Mouse (Mus musculus): ENCODE results near the gene Lpin2.
A peak's percentile ranks its signal among the peaks of the same experiment; 100 is the strongest.

The Lpin2 gene

DNA sequence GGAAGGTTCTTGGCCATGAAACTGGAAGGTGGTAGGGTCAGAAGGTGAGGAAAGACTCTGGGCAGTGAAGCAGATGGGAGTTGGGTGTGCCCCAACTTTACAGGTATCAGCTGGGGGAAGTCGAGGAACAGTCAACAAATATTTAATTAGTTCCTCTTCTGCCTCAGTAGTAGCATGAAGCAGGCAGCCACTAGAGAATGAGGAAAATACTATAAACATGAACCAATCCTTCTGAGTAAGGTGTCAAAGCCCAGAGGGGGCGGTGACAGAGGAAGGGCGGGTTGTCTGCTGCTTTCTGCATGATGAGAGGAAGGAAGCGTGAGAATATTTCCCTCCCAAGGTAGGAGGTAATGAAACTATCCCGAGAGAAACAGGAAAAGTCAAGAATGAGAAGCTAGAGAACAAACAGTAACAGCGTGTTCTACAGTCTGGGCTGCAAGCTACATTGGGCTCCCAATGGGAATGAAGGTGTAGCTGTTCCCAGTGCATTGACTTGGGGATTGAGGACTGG is at the start of gene Lpin2:
Lpin2 (plus strand) TSS at position 350 of the 511 bp plus-strand sequence.
- DNase-seq (ENCODE audit: low spot score), result no peak

DNA sequence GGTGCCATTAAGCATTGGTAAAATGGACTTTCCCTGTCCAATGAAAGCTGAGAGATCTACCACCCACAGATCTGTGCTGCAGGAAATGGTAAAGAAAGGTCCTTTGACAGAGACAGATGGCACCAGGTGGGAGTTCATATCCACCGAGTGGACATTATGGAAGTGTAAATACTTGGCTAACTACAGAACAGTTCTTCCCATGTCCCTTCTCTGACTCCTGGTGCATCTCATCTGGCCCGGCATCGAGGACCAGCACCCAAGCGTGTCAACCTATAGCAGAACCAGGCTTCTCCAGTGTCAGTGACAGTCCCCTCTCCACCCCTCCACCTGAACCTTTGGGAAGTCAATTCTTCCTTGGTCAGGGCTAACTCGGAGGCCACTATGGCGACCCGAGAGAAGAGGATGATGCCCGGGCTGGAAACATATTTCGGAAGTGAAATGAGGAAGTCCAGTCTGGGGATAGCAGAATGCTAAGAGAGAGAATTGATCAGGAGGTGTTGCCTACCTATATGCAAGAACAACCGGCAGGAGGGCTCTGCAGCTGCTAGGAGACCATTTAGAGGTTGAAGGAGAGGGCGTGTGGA is 49.4 kb upstream of the Lpin2 start:
- DNase-seq (ENCODE audit: low spot score), result no peak

DNA sequence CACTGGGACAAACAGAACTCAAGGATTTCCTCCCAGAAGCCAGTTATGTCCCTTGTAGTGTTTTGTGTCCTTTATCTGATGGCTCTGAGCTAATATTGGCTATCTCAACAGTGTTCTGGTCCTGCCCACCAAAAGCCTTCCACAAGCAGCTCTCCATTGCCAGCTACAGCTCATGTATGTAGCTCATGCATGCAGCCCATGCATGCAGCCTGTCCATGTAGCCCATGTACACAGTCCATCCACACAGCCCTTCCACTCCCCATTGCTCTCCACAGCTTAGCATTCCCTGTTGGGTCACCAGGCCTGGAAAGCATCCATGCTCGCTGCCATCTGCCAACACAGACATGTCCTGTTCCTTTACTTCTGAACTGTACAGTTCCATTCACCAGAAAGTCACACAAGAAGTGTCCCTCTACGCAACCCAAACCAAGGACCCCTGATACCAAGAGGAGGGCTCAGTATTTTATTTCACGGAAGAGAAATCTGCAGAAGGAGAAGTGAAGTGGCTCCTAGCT is 47.9 kb upstream of the Lpin2 start:
- DNase-seq (ENCODE audit: low spot score), result no peak

DNA sequence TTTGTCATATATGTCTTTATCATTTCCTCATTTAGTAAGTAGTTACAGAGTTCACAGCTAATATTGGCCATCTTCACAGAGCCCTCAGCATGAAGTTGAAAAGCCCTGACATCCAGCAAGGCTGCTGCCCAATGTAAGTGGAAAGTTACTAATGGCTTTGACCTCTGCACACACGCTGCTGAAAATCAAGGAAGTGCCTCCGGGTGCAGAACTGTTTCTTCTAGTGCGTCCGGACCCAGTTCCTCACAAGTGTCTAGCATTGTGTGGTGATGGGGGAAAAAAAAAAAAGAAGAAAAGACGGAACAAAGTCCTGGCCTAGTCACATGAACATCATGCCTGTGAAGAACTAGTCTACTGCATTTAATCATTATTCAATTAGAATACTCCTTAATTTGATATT is 47.3 kb upstream of the Lpin2 start:
- DNase-seq (ENCODE audit: low spot score), result no peak

DNA sequence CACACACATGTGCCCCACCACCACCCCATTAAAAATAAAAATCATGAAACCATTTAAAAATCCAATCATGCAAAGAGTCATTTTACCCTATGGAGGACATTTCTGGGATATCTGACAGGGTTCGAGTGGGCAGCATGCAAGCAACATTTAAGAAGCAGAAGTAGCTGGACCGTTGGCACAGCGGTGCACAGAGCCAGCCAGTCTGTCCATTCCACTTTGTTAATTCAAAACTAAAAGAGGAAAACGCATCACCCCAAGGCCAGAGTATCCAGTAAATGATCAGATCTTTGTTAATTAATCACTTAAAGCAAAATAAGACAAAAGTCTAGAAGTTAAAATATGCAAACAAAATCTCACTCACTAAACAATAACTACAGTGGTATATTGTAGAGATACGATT is 46.5 kb upstream of the Lpin2 start:
- no peak for DNase-seq (ENCODE audit: low spot score)

DNA sequence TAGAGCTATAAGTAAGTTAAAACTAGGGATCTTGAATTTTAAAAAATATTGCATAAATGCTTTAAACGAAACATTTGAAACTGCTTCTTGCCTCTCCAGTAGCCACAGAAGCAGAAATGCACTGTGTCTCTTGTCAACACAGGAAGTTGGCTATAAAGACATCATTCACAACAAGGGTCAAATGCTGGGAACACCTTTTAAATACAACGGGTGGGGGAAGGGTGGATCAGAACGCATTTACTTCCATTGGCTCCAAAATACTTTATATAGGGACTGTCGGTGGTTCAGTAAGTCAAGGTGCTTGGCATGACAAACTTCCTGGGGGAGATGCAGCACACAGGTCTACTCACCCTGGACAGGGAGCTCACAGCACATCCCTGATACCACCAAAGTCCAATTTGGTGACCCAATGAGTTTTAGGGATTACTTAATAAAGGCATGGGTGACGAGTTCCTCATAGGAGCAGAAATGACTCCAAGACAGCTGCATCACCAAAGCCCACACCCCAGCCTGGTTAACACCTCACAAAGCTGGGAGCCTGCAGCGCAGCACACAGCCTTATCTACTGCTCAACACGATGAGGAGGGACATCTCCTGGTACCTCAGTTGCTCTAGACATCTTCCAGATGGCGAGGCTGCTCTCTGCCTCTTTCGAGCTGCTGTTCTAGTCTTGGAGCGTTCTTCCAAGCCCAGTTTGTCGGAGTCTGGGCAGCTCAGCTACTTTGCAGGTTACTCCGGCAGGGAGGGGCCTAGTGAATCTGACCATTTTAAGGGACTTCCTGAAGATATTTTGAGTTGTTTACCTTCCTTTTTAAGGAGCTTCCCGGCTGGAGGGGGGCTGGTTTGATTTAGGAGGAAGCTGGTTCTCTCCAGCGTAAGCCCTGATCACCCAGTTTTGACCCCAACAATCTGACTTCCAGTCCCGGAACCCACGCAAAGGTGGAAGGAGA is 45.7 kb upstream of the Lpin2 start:
- no peak for DNase-seq (ENCODE audit: low spot score)

DNA sequence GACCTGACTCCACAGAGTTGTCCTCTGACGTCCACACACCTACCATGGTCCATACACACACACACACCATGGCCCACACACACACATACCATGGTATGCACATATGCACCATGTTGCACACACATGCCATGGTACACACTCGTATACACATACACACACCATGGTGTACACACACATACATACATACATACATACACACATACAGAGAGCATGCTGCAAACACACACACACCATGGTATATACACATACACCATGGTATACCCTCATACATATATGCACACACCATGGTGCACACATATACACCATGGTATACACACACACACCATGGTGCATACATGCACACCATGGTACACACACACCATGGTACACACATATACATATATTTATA is 45.0 kb upstream of the Lpin2 start:
- no peak for DNase-seq (ENCODE audit: low spot score)

DNA sequence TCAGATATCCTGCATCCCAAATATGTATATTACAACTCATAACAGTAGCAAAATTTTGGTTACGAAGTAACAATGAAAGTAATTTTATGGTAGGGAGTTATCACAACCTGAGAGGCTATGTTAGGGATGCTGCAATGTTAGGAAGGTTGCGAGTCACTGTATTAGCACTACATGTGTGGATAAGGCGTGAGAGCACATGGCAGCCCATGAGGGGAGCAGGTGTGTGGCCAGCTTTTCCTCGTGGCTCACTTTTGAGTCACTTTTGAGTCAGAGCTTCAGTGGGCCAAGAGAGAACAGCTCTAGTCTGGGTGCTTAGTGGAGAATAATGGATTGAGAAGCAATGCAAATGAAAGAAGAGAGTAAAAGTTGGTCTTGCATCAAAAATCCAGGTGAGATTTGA is 40.3 kb upstream of the Lpin2 start:
- no peak for DNase-seq (ENCODE audit: low spot score)

DNA sequence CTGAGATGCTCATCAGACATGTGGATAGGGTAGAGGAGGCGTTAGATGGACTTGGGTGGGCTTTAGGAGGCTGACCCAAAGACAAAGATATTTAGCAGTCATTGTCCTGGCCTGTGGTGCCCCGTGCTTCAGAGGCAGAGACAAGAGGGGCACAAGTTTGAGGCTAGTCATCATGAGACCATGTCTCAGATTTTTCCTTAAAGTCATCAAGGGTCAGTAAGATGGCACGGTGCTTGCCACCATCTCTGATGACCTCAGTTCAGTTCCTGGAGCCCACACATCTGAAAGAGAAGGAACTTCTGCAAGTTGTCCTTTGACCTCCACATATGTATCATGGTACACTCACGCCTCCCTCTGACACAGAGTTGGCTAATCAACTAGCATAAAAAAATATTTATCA is 39.2 kb upstream of the Lpin2 start:
- no peak for DNase-seq (ENCODE audit: low spot score)

DNA sequence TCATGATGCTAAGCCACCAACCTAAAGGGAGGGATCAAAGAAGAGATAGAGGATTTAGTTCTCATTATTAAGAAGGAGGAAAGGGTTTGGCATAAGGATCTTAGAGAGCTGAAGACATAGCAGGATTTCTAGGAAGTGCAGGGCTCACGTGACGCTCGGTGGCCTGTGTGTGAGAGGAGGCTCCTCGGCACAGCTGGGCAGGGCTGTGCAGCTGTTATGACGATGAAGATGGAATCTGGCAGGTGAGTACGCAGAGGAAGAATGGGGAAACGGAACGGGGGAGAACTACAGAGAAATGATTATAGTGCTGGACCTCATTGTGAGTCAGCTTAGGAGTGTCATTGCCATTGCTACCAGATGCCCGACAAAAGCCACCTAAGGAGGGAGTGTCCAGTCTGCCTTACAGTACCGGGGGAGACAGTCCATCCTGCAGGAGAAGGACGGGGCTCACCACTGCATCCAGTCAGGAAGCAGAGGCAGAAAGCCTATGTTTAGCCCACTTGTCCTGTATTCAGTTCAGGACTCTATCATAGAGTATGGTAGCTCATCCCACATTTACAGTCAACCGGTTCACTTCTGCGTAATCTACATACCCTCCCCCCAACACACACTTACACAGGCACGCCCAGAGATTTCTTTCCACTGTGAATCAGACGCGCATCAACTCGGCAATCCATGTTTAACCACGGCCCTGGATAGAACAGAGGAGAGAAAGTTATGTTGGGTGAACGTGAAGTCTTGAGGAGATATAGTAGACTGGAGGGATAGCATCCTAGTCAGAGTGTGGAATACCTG is 37.8 kb upstream of the Lpin2 start:
- DNase-seq (ENCODE audit: low spot score), result no peak

DNA sequence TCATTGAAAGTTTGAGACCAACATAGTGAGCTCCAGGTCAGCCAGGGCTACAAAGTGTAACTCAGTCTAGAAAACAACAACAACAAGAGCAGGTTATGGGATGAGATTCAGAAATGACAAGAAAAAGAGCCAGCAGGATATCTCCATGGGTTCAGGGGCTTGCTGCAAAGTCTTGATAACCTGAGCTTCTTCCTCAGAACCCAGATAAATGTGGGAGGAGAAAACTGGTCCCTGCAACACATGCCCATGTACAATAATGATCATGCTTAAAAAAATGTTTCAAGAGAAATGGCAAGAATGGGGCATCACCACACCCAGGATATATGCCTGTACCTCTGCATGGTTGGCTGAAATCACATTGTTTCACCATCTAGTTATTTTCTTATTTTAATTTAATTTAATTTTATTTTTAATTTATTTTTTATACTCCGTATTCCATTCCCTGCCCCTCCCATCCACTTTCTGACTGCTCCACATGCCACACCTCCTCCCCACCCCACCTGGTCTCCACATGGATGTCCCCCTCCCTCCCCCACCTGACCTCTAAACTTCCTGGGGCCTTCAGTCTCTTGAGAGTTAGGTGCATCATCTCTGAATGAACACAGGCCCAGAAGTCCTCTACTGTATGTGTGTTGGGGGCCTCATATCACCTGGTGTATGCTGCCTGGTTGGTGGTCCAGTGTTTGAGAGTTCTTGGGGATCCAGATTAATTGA is 37.0 kb upstream of the Lpin2 start:
- no peak for DNase-seq (ENCODE audit: low spot score)

DNA sequence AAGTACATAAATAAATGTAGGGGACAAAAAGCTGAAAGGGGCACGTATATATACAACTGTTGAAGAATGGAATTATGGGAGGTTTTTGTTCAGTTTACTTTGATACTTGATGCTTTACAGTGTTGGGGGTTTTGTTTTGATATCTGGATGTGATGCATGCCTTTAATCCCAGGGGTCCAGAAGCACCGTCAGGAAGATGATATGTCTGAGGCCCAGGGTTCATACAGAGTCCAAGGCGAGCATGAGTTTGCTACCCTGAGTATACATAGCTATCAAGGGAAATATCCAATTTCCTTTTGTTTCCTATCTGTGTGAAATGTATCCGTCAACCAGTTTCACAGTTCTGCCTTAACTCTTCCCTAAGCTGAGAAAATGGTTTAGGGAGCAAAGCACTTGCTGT is 29.0 kb upstream of the Lpin2 start:
- no peak for DNase-seq (ENCODE audit: low spot score)

DNA sequence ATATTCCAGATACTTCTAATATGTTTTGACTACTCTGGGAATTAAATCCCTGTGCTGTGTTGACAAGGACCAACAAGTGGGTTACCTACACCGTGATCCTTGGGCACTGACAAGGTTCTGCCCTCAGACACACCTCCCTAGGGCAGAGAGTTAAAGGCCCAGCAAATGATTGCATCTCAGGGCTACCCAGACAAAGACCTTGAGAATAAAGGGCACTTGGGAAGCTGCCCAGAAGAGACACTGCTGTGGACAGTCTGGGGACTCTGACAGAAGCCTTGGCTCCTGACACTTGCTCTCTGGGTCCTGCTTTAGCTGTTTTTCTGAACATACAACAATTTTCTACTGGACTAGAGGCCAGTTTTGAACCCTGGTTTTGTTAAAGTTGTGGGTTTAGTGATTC is 27.1 kb upstream of the Lpin2 start:
- DNase-seq (ENCODE audit: low spot score), result peak; percentile 37

DNA sequence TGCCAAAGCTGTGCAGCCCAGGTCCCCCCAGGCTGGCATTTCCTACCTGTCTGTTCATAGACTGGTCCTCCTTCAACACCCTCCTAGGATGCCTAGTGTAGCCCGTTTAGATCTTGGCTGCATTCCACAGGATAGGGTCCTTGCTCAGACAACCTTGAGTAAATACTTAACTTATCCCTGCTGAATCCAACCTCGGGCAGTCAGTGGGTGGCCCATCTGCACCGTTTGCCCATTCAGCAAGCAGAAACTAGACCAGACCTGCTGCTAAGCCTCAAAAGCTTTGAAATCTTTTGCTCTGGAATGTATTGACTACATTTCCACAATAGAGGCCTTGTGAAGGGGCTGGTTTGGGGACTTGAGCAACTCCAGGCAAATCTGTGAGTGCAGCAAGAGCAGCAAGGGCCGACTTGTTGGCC is 23.2 kb upstream of the Lpin2 start:
- no peak for DNase-seq (ENCODE audit: low spot score)

DNA sequence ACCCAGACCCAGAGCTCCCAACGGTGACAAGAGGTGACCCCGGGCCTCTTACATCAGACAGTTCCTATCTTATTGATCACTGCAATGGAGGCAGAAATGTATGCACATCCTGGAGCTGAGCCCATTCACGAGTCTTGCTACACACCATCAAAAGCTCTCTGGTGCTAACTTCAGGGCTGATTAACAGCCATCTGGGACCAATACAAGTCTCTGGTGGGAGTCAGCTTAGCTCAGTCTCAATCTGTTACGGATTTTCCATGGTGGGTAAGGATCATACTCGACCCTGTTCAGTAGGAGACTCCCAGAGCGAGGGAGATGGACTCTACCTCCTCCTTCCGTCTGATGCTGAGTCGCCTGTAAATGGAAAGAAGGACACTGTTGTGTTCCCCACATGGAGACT is 22.6 kb upstream of the Lpin2 start:
- no peak for DNase-seq (ENCODE audit: low spot score)

DNA sequence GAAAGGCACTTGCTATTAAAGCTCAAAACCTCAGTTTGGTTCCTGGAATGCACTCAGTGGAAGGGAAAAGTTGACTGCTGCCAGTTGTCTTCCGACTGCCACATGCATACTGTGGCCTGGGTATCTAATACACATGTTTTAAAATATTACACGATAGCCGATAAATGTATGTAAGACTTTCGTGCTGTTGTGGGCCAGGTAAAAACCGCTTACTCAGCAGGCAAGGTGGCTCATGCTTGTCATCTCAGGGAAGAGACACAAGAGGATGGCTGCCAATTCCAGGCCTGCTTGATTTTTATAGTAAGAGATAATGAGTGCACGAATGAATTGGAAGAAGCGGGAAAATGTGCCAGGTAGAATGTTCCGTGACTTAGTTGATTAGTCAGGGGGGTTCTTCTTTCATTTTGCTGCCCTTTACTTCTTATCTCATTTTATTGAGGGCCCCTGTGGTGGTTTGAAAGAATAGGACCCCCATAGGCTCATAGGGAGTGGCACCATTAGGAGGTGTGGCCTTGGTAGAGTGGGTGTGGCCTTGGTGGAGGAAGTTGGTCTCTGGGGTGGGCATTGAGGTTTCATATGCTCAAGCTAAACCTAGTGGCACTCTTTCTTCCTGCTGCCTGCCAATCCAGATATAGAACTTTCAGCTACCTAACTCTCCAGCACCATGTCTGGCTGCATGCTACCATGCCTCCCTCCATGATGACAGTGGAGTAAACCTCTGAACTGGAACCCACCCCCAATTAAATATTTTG is 21.9 kb upstream of the Lpin2 start:
- DNase-seq (ENCODE audit: low spot score), result no peak

DNA sequence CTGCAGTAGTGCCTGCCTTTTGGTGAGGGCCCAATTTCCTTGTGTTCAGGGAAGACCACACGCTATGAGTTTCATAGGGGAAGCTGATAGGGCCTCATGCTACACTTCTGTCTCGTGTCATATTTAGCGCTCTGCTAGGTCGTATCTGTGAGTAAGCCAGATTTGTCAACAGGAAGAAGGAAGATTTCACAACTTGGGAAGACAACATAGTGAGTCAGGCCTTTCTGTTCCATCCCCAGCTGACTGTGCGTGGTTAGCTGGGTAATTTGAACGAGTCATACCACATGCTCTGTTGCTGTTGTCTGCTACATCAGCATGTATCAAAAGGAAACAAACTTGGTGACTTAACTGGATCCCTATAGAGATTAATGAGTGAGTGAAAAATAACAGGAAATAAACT is 17.4 kb upstream of the Lpin2 start:
- DNase-seq (ENCODE audit: low spot score), result no peak

DNA sequence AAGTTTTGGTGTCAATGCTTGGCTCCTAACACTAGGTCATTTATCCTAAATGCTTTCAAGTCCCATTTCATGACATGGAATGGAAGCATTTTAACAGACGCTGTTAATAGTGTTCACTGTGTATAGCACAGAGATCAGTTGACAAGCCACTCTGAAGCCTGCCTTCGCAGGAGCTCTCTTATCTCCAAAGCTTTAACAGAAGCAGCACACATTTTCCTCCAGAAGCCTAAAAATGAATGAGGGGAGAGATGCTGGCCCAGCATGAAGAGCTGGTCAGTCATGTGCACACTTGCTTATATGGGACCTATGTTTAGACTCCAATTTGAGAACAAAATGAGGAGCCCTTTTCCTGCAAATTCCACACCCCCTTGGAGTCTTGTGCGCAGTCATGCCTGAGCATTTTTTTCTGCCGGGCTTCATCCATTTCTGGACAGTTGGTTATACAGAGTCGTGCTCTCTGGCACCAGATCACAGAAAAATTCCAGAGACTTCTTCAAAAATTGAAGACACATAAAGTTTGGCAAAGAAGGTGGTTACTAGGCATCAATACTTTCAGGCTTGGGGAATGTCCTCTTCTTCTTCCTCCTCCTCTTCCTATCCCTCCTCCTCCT is 14.1 kb upstream of the Lpin2 start:
- no peak for DNase-seq (ENCODE audit: low spot score)

DNA sequence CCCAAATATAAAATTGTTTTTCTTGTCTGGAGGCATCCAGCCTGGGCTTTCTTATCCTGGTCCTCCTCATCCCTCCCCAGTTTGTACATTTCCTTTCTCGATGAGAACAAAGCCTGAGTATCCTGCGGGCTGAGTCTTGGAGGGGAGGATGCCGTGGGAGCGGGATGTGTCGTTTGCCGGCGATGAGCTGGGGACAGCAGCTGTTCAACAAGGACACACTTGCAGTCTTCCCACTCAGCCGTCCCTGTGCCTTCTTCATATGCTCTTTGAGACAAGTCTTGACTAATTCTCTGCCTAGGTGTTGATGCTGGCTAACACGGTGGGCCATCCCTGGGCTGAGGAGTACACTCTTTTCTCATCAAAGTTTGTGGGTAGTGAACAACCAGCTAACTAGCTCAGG is 13.5 kb upstream of the Lpin2 start:
- no peak for DNase-seq (ENCODE audit: low spot score)

DNA sequence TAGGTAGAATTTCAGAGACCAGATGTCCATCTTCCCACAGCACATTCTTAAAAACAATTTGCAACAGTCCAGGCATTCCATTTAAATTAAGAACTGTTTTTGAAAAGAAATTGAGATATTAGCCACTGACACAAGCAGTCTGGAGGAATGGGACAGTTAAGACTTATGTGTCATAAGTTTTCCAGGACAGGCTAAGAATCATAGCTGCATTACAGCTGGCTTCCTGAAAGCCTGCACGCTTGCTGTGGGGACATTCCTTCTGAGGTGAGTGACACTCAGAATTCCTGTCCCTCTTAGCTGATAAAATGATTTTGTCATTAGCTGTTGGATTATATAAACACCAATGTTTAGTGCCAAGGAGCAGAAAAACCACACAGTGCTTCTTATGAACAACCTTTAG is 12.7 kb upstream of the Lpin2 start:
- DNase-seq (ENCODE audit: low spot score), result no peak

DNA sequence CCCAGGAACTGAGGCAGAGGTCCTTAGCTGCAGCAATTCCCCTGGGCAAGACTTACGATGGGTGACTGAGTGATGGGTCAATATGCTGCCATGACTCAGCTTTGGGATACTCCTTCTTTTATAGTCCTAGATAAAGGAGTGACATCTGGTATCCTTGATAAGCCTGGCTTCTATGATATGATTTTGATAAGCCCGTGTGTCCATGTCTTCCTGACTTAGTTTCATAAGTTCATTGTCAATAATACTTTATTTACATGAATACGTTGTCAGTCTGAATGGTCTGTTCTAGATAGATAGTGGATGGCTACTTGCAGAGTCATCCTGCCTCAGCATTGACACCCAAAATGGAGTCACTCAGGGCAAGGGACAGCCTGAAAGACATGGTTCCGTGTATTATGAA is 11.2 kb upstream of the Lpin2 start:
- DNase-seq (ENCODE audit: low spot score), result no peak

Measured in ovary, adult 18-20 months (tissue).